Mouse (Mus musculus) liver, postnatal 0 days (tissue): ENCODE measurements around the gene Rpusd2.

Source experiments
- CTCF ChIP-seq: sonication (generic); IDR thresholded peaks from 2 replicates; pipeline ENCODE4 v1.5.1; 2016; ENCODE audit warnings: antibody characterized with exemption, low read depth
- EP300 ChIP-seq: IDR thresholded peaks from 2 replicates; pipeline ENCODE4 v1.6.1; 2016; ENCODE audit warnings: antibody characterized with exemption, low read depth, mild to moderate bottlenecking

GRCm38 (mm10) chr2:119032191-119032590, 2.4 kb upstream of the Rpusd2 start:
- TF ChIP-seq CTCF (no peak), EP300 (no peak)
